Mouse (Mus musculus) intestine, postnatal 0 days (tissue): ENCODE data around the gene Tirap. TPM values are rescaled to one million over a fixed set of nuclear protein-coding genes. Genes with fewer than 3 reads are reported as not detected.
"Not testable (repeated sequence)": the region's sequence is repeated elsewhere in the genome, so short reads cannot be mapped to it uniquely, and the experiment has no call there.

ENCODE experiments used
- ATAC-seq: fragments of 200-750 bp; cut with Nextera tagmentation; 2 replicates; pipeline ENCODE4 v1.8.0; 2017; ENCODE audit warnings: mild to moderate bottlenecking, moderate TSS enrichment, moderate library complexity
- H3K27ac ChIP-seq: fragments of 300-500 bp; sonication (generic); 2 replicates; pipeline ENCODE4 v1.5.1; 2014; ENCODE audit warnings: mild to moderate bottlenecking, low read depth, low read length, moderate library complexity
- H3K27me3 ChIP-seq: fragments of 300-500 bp; sonication (generic); replicated peaks from 2 replicates; pipeline ENCODE4 v1.6.1; 2014; ENCODE audit warnings: low read length, mixed read lengths; ENCODE audit not compliant: control insufficient read depth, insufficient read depth
- H3K36me3 ChIP-seq: fragments of 300-500 bp; sonication (generic); 2 replicates; pipeline ENCODE4 v1.6.1; 2014; ENCODE audit warnings: mild to moderate bottlenecking, moderate library complexity; ENCODE audit not compliant: control insufficient read depth, insufficient read depth
- H3K4me1 ChIP-seq: fragments of 300-500 bp; sonication (generic); replicated peaks from 2 replicates; pipeline ENCODE4 v1.6.1; 2014; ENCODE audit warnings: antibody characterized with exemption, low read length, mixed read lengths; ENCODE audit not compliant: control insufficient read depth, insufficient read depth
- H3K4me2 ChIP-seq: fragments of 300-500 bp; sonication (generic); replicated peaks from 2 replicates; pipeline ENCODE4 v1.6.1; 2014; ENCODE audit warnings: low read depth, mild to moderate bottlenecking, moderate library complexity
- H3K4me3 ChIP-seq: fragments of 300-500 bp; sonication (generic); 2 replicates; pipeline ENCODE4 v1.5.1; 2014; ENCODE audit warnings: low read depth, low read length
- H3K9ac ChIP-seq: fragments of 300-500 bp; sonication (generic); 2 replicates; pipeline ENCODE4 v1.6.1; 2014; ENCODE audit warnings: mild to moderate bottlenecking, low read depth, low read length
- H3K9me3 ChIP-seq: fragments of 300-500 bp; sonication (generic); 2 replicates; pipeline ENCODE4 v1.6.1; 2016; ENCODE audit warnings: mixed run types; ENCODE audit not compliant: control insufficient read depth
- CTCF ChIP-seq: sonication (generic); IDR thresholded peaks from 2 replicates; pipeline ENCODE4 v1.5.1; 2016; ENCODE audit warnings: low read depth, mild to moderate bottlenecking, control low read depth, antibody characterized with exemption, moderate library complexity
- WGBS: fragments of 180-500 bp; shearing (Covaris S2); extraction: QIAGEN DNeasy Blood & Tissue Kit; methylation state at CpG from one replicate; pipeline ENCODE4 v1.1.7; 2014; 5-methylcytosine and 5-hydroxymethylcytosine counted together
- polyA plus RNA-seq: library from polyadenylated mRNA; unstranded; fragments of >200 nt; fragmentation: Nextera tagmentation; extraction: Ambion mirVana; gene quantifications from 2 replicates; pipeline ENCODE4 v1.2.1, GENCODE M21; 2015

The Tirap gene
- polyA plus RNA-seq, 1 experiment from 2014 or later = 10.0 TPM

DNA sequence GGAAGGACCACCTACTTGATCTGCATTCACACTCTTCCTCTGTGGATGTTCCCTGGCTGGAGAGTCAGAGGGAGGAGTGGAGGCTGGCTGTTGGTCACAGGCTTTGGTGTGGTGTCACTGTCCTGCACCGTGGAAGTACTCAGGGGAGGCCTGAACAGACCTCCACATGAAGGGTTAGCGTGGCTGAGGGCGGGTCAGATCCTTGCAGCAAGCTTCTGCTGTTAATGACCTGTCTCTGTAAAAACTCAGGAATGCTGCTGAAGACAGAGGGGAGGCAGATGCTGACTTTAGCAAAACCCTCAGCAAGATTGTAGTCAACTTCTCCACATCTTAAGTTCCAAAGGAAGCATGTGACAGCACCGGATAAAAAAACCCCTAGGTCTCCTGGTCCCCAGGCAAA is 43.2 kb downstream of the Tirap start:
- no peak for ATAC-seq

DNA sequence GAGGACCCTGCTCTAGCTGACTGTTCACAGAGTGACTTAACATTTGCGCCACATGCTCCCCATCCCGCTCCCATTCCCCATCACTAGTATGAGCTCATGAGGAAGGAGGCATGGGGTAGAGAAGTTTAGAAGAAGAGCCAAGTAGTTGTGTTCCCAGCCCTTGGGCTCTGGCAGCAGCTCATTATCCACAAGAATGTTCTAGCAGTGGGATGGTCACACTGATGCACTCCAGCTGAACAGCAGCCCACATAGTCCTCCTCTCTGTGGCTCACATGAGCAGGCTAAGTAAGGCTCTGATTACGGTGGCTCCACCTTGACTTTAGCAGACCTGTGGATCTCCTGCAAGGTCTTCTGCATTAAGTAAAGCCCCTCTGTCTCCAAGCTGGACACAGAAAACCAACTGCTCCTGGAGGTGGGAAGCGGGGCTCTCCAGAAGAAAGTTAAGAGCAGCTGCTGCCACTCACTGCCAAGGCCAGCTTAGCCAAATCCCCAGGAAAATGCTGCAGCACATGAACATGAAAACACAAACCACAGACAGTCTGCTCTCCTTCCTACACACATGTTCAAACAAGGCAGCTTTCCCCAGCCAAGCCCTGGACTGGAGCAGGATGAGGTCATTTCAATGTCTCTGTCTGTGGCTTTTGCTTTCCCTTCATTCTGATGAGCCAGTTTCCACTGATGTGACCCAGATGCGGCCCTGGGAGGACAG is 43.9 kb downstream of the Tirap start:
- no peak for TF ChIP-seq CTCF
- ATAC-seq = no peak
- no peak overlapping the region for H3K27ac ChIP-seq

More for the DNA sequence above, 43.2 kb downstream of the Tirap start:
- WGBS = 82% methylated on average over 4 of the region's 4 CpGs
- Histone ChIP-seq H3K4me2 (no peak overlapping the region), H3K4me1 (no peaks in the 10 kb centered on the region), H3K36me3 (no peaks in the 10 kb centered on the region), H3K27me3 (no peaks in the 10 kb centered on the region), H3K9ac (no peak overlapping the region), H3K9me3 (no peaks in the 10 kb centered on the region), H3K27ac (no peak overlapping the region), H3K4me3 (no peak overlapping the region)
- TF ChIP-seq CTCF = no peak

DNA sequence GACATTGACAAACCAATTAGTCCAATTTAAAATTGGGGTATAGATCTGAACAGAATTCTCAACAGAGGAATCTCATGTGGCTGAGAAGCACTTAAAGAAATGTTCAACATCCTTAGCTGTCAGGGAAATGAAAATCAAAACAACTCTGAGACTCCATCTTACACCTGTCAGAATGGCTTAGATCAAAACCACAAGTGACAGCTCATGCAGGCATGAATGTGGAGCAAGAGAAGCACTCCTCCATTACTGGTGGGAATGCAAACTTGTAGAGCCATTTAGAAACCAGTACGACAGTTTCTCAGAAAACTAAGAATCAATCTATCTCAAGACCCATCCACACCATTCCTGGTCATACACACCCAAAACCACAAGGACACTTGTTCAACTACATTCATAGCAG is 47.2 kb downstream of the Tirap start:
- Histone ChIP-seq H3K4me1 (no peaks in the 10 kb centered on the region), H3K4me2 (no peak overlapping the region), H3K27ac (no peak overlapping the region), H3K4me3 (no peak overlapping the region), H3K36me3 (no peaks in the 10 kb centered on the region), H3K9ac (no peak overlapping the region), H3K27me3 (no peaks in the 10 kb centered on the region), H3K9me3 (no peaks in the 10 kb centered on the region)
- ATAC-seq = no peak
- WGBS = 89% methylated on average over 1 of the region's 1 CpGs
- no peak for TF ChIP-seq CTCF

More for the DNA sequence above, 43.9 kb downstream of the Tirap start:
- no peaks in the 10 kb centered on the region for H3K9me3 ChIP-seq
- WGBS = 89% methylated on average over 5 of the region's 5 CpGs
- H3K9ac ChIP-seq = no peak overlapping the region
- H3K4me2 ChIP-seq = no peak overlapping the region
- H3K36me3 ChIP-seq = no peaks in the 10 kb centered on the region
- no peaks in the 10 kb centered on the region for H3K27me3 ChIP-seq
- no peak overlapping the region for H3K4me3 ChIP-seq
- no peaks in the 10 kb centered on the region for H3K4me1 ChIP-seq

DNA sequence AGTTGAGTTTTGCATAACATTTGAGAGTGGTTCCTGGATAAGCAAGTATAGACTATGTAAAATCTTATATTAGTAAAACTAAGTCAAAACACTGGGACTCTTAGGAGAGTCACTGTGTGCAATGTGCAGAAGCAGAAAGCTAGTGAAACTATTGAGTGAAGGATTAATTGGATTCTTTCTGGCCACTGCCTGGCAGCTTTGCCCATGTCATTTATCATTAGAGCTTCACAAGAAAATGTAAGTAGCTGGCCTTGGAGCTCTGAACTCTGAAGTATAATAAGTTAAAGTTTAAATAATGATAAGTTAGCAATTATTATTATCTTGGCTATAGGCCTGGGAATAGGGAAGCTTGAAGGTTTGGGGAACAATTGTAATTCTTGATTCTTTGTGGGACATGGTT is 51.3 kb downstream of the Tirap start:
- H3K9me3 ChIP-seq, H3K4me1 ChIP-seq, H3K27ac ChIP-seq, H3K4me3 ChIP-seq, H3K4me2 ChIP-seq, H3K27me3 ChIP-seq, H3K36me3 ChIP-seq, H3K9ac ChIP-seq, ATAC-seq: not testable (repeated sequence)

DNA sequence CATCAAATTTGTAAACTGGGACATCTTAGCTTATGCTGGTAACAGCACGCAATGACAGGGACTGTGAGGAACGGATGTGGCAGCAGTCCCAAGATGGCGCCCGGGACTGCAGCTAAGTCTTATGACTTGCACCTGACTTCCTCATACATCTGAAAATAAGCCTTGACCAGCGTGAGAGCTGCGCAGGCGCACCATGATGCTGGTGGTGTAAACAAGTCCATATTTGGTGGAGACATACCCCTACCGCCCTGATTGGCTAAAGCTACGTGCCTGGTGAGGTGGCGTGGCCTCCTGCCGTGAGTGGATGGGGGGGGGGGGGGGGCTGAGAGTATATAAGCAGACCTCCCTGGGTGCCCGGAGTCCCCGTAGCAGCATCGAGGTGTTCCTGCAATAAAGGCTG is 52.8 kb downstream of the Tirap start:
- not testable (repeated sequence) for H3K9ac ChIP-seq, H3K9me3 ChIP-seq, H3K36me3 ChIP-seq, H3K4me3 ChIP-seq, ATAC-seq, H3K4me1 ChIP-seq, H3K27me3 ChIP-seq, H3K4me2 ChIP-seq, H3K27ac ChIP-seq
- WGBS = 94% methylated on average over 14 of the region's 14 CpGs

DNA sequence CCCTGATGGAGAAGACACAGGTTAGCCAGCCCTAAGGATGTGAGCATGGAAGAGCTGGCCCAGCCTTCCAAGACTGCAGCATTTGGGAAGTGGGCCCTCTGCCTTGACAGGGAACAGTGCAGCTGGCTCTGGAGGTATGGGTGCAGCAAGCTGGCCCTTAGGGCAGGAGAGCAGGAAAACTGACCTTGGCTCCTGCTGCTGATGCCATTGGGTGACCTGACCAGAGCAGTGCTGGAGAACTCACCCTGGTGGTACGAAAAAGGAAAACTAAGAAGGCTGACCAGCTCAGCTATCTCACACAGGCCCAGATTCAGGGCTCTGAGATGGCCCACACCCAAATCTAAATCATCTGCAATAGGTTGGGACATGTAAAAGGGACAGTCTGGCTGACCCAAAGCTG is 54.3 kb downstream of the Tirap start:
- H3K4me1 ChIP-seq = no peaks in the 10 kb centered on the region
- no peak for ATAC-seq
- H3K9me3 ChIP-seq = no peaks in the 10 kb centered on the region
- H3K4me2 ChIP-seq = no peak overlapping the region
- H3K27me3 ChIP-seq = no peaks in the 10 kb centered on the region
- no peaks in the 10 kb centered on the region; the same call in 1 of the 2 replicates for H3K36me3 ChIP-seq
- H3K4me3 ChIP-seq = no peak overlapping the region
- WGBS = 87% methylated on average over 1 of the region's 1 CpGs
- H3K9ac ChIP-seq = no peak overlapping the region
- no peak for TF ChIP-seq CTCF
- no peak overlapping the region for H3K27ac ChIP-seq

DNA sequence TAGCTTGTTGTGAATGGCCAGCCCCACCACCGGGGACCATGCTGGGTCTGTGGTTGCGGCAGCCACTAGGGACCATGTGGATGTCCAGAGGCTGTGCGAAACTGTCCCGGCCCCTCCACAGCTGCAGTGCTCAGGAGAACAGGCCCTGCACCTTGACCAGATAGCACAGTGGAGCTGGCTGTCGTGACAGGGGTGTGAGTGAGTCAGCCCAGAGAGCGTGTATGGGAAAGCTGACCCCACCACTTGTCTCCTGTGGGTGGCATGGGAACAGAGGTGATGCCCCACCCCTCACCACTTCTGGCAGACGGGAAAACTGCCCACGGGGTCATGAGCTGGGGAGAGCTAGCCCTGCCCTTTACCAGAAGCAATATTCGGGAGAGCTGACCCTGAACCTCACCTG is 55.0 kb downstream of the Tirap start:
- ATAC-seq = no peak
- WGBS = 83% methylated on average over 9 of the region's 9 CpGs
- H3K9ac ChIP-seq = no peak overlapping the region

More for the DNA sequence above, 55.0 kb downstream of the Tirap start:
- H3K27me3 ChIP-seq = no peaks in the 10 kb centered on the region
- H3K4me2 ChIP-seq = no peak overlapping the region
- no peak overlapping the region for H3K27ac ChIP-seq
- no peak for TF ChIP-seq CTCF
- H3K4me3 ChIP-seq = no peak overlapping the region
- no peaks in the 10 kb centered on the region for H3K9me3 ChIP-seq
- no peaks in the 10 kb centered on the region for H3K4me1 ChIP-seq
- H3K36me3 ChIP-seq = no peaks in the 10 kb centered on the region; the same call in 1 of the 2 replicates
